Comparison of ENCODE assay signal across 25 mouse cellular contexts in genomic region chr19:46952986-46953385, GRCm38 (mm10).
A peak's percentile ranks its signal among the peaks of the same experiment; 100 is the strongest.
DNase-seq lines count a peak whose midpoint lies in the region; ATAC-seq and TF ChIP-seq lines count a peak whose summit lies in the region.
"Had no signal": no experiment of that assay in that cellular context is flagged by ENCODE, and none has a peak within 500 bp of the region (broad histone marks: within the 10 kb centered on the region; RNA-seq: fewer than 3 reads in every experiment).

No protein-coding gene starts in this region.

- H3K27ac ChIP-seq in heart, adult 2 months: no peak overlapping the region
- 0 out of 2 replicates have a peak overlapping the region, but pooled peaks have one; percentile 26 for H3K27ac ChIP-seq in left cerebral cortex, adult 2 months
- peak overlapping the region; percentile 48; the same call in 1 of the 2 replicates for H3K27ac ChIP-seq in neural tube, embryonic 15.5 days (replicated peaks)
- H3K27ac ChIP-seq in limb, embryonic 15.5 days: 0 out of 2 replicates have a peak overlapping the region, but pooled peaks have one; percentile 38
- H3K27ac ChIP-seq: forebrain, embryonic 15.5 days; hindbrain, postnatal 0 days; macrophage had no signal

- peaks cover 6% of the 10 kb centered on the region for H3K4me1 ChIP-seq in heart, adult 2 months (ENCODE audit: control insufficient read depth, insufficient read depth, low read length)
- no peaks in the 10 kb centered on the region for H3K4me1 ChIP-seq in neural tube, embryonic 15.5 days
- H3K4me1 ChIP-seq in limb, embryonic 15.5 days: peaks cover 2% of the 10 kb centered on the region; the same call in 1 of the 2 replicates
- H3K4me1 ChIP-seq: forebrain, embryonic 15.5 days had no signal

- H3K9ac ChIP-seq in heart, adult 2 months (ENCODE audit: low read depth, low read length): no peak overlapping the region
- no peak overlapping the region for H3K9ac ChIP-seq in neural tube, embryonic 15.5 days (replicated peaks)
- no peak overlapping the region for H3K9ac ChIP-seq in limb, embryonic 15.5 days
- H3K9ac ChIP-seq: forebrain, embryonic 15.5 days; liver, postnatal 0 days had no signal

- TF ChIP-seq CTCF in heart, adult 2 months (IDR thresholded peaks at IDR 0.05): peak; percentile 28; the same call in 1 of the 2 replicates
- peak; percentile 22; the same call in 1 of the 2 replicates for TF ChIP-seq CTCF in left cerebral cortex, adult 2 months (IDR thresholded peaks at IDR 0.05)

- no peak for ATAC-seq in neural tube, embryonic 15.5 days (ENCODE audit: low FRiP score)
- ATAC-seq in limb, embryonic 15.5 days (ENCODE audit: insufficient number of reproducible peaks, low FRiP score, low TSS enrichment, low read depth): no peak
- ATAC-seq: activated CD4-positive, CD25-positive, alpha-beta regulatory T cell, adult 4 months; forebrain, embryonic 15.5 days; hindbrain, postnatal 0 days; intestine, embryonic 16.5 days; liver, postnatal 0 days; midbrain, embryonic 16.5 days had no signal

- no peak overlapping the region for H3K4me3 ChIP-seq in heart, adult 2 months
- H3K4me3 ChIP-seq in left cerebral cortex, adult 2 months: no peak overlapping the region
- H3K4me3 ChIP-seq in neural tube, embryonic 15.5 days (replicated peaks): no peak overlapping the region
- H3K4me3 ChIP-seq in limb, embryonic 15.5 days: no peak overlapping the region
- H3K4me3 ChIP-seq: forebrain, embryonic 15.5 days had no signal

- no peak for TF ChIP-seq POLR2A in heart, adult 2 months (IDR thresholded peaks at IDR 0.05; ENCODE audit: insufficient read depth, low read depth, low read length)

- no peak for TF ChIP-seq EP300 in heart, adult 2 months (IDR thresholded peaks at IDR 0.05; ENCODE audit: insufficient read depth, low read depth, low read length)

- peaks cover 11% of the 10 kb centered on the region for H3K36me3 ChIP-seq in heart, adult 2 months (ENCODE audit: control insufficient read depth, insufficient read depth, low read length)
- H3K36me3 ChIP-seq in neural tube, embryonic 15.5 days: peaks cover 15% of the 10 kb centered on the region
- peaks cover 20% of the 10 kb centered on the region for H3K36me3 ChIP-seq in limb, embryonic 15.5 days

- no peak overlapping the region for H3K4me2 ChIP-seq in neural tube, embryonic 15.5 days
- no peak overlapping the region for H3K4me2 ChIP-seq in limb, embryonic 15.5 days
- H3K4me2 ChIP-seq: forebrain, embryonic 15.5 days; liver, embryonic 11.5 days had no signal

- H3K9me3 ChIP-seq in neural tube, embryonic 15.5 days (replicated peaks): no peaks in the 10 kb centered on the region
- H3K9me3 ChIP-seq in limb, embryonic 15.5 days: no peaks in the 10 kb centered on the region
- H3K9me3 ChIP-seq: forebrain, embryonic 15.5 days had no signal

- peaks cover 5% of the 10 kb centered on the region for H3K79me2 ChIP-seq in heart, adult 2 months (replicated peaks; ENCODE audit: control insufficient read depth, insufficient read depth, low read length)

- WGBS in heart, adult 2 months: 64% methylated on average over 5 of the region's 5 CpGs
- WGBS in neural tube, embryonic 15.5 days: 72% methylated on average over 5 of the region's 5 CpGs
- 55% methylated on average over 5 of the region's 5 CpGs for WGBS in limb, embryonic 15.5 days

- intact Hi-C loops in heart, adult 2 months (cut with DNase I): no loop called here
- intact Hi-C loops in left cerebral cortex, adult 2 months (cut with DNase I): no loop called here
- intact Hi-C loops in left cerebral cortex, postnatal 14 days (cut with DNase I): no loop called here

- H3K27me3 ChIP-seq in heart, adult 2 months (ENCODE audit: control insufficient read depth, insufficient read depth, low read length): no peaks in the 10 kb centered on the region
- H3K27me3 ChIP-seq in neural tube, embryonic 15.5 days (replicated peaks): no peaks in the 10 kb centered on the region
- no peaks in the 10 kb centered on the region for H3K27me3 ChIP-seq in limb, embryonic 15.5 days
- H3K27me3 ChIP-seq: forebrain, embryonic 15.5 days had no signal

- DNase-seq in heart, adult 2 months: no peak
- DNase-seq in heart, adult 8-10 months (ENCODE audit: low spot score): no peak
- DNase-seq in left cerebral cortex, adult 2 months (ENCODE audit: extremely low spot score in 1 of 2, low spot score in 2 of 2): no peak
- DNase-seq in left cerebral cortex, postnatal 14 days (ENCODE audit: low spot score in 2 of 2): no peak
- DNase-seq in neural tube, embryonic 10.5 days (ENCODE audit: extremely low spot score, low spot score): no peak
- DNase-seq in cerebellum, postnatal 36 days: no peak
- DNase-seq: adrenal gland, adult 8-10 months; cerebellum, adult 11-12 months; cerebellum, postnatal 14 days; embryo, embryonic 11 days; gastrocnemius, postnatal 25 days; kidney, adult 9 months; kidney, postnatal 14 days; layer of hippocampus, postnatal 36 days; liver, postnatal 0 days; thymus, postnatal 14 days had no signal
